Mouse (Mus musculus): Measurements from ENCODE around the gene Cacna1i.

DNA sequence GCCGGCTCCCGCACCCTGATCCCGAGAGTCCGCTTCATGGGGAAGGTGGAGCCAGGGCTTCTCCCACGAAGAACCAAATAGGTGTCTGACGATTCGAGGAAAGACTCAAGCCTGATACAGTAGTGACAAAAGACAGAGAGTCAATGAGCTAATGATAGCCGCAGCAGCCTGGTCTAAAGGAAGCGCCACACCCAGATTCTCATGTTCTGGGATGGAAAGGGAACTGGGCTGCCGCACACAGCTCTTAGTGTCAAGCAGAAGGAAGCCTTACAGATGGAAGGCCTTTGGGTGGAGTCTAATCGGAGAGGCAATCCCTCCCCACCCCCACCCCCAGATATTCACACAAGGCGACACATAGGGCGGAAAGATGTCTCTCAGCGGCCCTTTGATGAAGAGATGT, 104.8 kb downstream of the Cacna1i start:
- TF ChIP-seq CTCF (conservative IDR thresholded peaks at IDR 0.05; ENCODE audit: low read length) (no peak), POU5F1 (IDR thresholded peaks at IDR 0.05; ENCODE audit: borderline replicate concordance, low read length) (no peak)

Data from E14TG2a.4 (cell line).